Mouse (Mus musculus) erythroblast, embryonic 14.5 days (primary cell): Measurements from ENCODE around the gene Snrnp25.

ENCODE experiments used
- GATA1 ChIP-seq: IDR thresholded peaks from 2 replicates; pipeline ENCODE4 v1.6.1; 2012; ENCODE audit warnings: low read length, inconsistent platforms, mixed read lengths
- TAL1 ChIP-seq: IDR thresholded peaks from 3 replicates; pipeline ENCODE4 v1.6.1; 2012; ENCODE audit warnings: low read length, inconsistent platforms, mixed read lengths

DNA sequence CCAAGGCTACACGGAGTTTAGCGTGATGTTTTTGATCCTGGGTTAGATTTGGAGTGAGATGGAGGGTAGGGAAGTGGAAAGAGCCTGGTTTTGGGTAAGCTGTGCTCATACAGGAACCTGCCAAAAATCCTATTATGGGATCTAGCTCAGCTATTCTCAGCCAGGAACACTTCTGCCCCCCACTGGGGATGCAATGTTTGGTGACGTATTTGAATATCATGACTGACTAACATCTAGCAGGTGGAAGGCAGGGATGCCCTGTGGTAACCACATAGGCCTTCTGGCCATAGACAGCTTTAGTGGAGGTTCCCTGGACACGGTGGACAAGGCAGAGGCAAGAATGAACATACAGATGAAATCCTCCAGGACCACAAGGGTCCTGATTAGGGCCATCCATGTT lies 25.0 kb downstream of the Snrnp25 start:
- TF ChIP-seq GATA1 = no peak
- TF ChIP-seq TAL1 = no peak
